16 mouse cellular contexts compared by ENCODE assay signal in the genomic region with DNA sequence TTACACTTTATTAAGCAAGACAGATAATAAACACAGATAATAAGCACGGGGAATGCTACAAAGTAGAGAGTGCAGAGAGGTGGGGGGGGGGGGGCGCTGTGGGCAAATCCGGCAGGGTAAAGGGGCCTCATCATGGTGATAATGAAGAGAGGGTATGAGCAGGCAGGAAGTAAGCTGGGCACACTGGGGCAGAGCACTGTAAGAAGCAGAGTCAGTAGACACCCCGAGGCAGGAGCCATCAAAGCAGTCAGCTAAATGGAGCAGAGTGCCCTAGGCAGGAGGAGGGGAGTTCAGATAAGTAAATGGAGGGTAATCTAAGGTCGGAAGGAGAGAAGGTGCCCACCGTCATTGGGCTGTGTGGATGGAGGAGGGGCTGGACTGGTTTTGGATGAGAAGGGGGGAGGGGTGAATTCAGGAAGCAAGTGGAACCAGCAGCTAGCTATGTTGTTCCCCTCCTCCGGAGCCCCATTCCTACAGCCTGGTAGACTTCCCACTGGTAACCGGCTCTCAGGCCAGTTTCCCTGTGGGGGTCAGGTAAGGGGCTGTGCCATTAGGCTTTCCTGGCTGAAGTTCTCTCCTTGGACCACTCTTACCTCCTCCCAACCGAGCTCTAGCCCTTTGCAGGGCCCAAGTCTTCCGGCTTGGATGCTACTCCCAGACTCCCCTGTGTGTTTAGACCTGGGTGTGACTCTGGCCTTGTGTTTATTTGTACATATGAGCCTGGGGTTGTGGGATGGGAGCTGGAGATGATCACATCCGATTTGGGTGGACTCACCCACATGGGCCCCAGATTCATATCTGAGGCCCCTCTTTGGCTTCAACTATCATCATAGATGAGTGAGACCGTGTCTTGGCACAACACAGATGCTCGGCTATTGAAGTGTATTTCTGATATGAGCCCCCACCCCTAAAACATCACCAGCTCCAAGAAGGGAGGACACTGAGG. TPM values are rescaled to one million over a fixed set of nuclear protein-coding genes. Genes with fewer than 3 reads are reported as not detected.
DNase-seq lines count a peak whose midpoint lies in the region; ATAC-seq and TF ChIP-seq lines count a peak whose summit lies in the region.
"Had no signal": no experiment of that assay in that cellular context is flagged by ENCODE, and none has a peak within 500 bp of the region (broad histone marks: within the 10 kb centered on the region; RNA-seq: fewer than 3 reads in every experiment).

No protein-coding gene starts in this region.

- intact Hi-C loops in heart, adult 2 months (cut with DNase I), result no loop called here

- 0 out of 2 replicates have a peak overlapping the region, but pooled peaks have one; percentile 25 for H3K4me2 ChIP-seq in heart, embryonic 14.5 days (ENCODE audit: low read length)
- H3K4me2 ChIP-seq in midbrain, embryonic 14.5 days (ENCODE audit: low read length), result no peak overlapping the region
- H3K4me2 ChIP-seq in midbrain, embryonic 16.5 days (ENCODE audit: low read length), result no peak overlapping the region

- no peaks in the 10 kb centered on the region for H3K36me3 ChIP-seq in heart, embryonic 14.5 days (ENCODE audit: control insufficient read depth, insufficient read depth, low read length)
- H3K36me3 ChIP-seq in heart, adult 2 months (ENCODE audit: control insufficient read depth, insufficient read depth, low read length), result no peaks in the 10 kb centered on the region
- H3K36me3 ChIP-seq in midbrain, embryonic 14.5 days (ENCODE audit: control insufficient read depth, insufficient read depth, low read length), result no peaks in the 10 kb centered on the region
- H3K36me3 ChIP-seq in midbrain, embryonic 16.5 days (ENCODE audit: control insufficient read depth, insufficient read depth, low read length), result no peaks in the 10 kb centered on the region

- H3K79me2 ChIP-seq in heart, adult 2 months (replicated peaks; ENCODE audit: control insufficient read depth, insufficient read depth, low read length), result no peaks in the 10 kb centered on the region

- H3K27ac ChIP-seq in heart, embryonic 14.5 days (replicated peaks in 1 of 2; ENCODE audit: control insufficient read depth in 1 of 2, insufficient read depth in 1 of 2, low read depth in 2 of 2, low read length in 2 of 2), result no peak overlapping the region
- no peak overlapping the region for H3K27ac ChIP-seq in heart, adult 2 months
- no peak overlapping the region for H3K27ac ChIP-seq in midbrain, embryonic 14.5 days (replicated peaks; ENCODE audit: low read depth, low read length)
- H3K27ac ChIP-seq in midbrain, embryonic 16.5 days (ENCODE audit: low read length), result no peak overlapping the region
- H3K27ac ChIP-seq: macrophage had no signal

- TF ChIP-seq POLR2A in heart, adult 2 months (IDR thresholded peaks at IDR 0.05; ENCODE audit: insufficient read depth, low read depth, low read length), result no peak

- H3K9me3 ChIP-seq in heart, embryonic 14.5 days (ENCODE audit: control insufficient read depth, low read length), result no peaks in the 10 kb centered on the region
- H3K9me3 ChIP-seq in midbrain, embryonic 14.5 days (ENCODE audit: control insufficient read depth, low read length), result no peaks in the 10 kb centered on the region
- no peaks in the 10 kb centered on the region for H3K9me3 ChIP-seq in midbrain, embryonic 16.5 days (replicated peaks; ENCODE audit: control insufficient read depth, low read length, poor library complexity, severe bottlenecking)

- H3K4me1 ChIP-seq in heart, embryonic 14.5 days (ENCODE audit: control insufficient read depth in 2 of 2, insufficient read depth in 2 of 2, low read length in 2 of 2), result peaks cover 22 to 43% of the 10 kb centered on the region in 2 experiments
- H3K4me1 ChIP-seq in heart, adult 2 months (ENCODE audit: control insufficient read depth, insufficient read depth, low read length), result no peaks in the 10 kb centered on the region
- peaks cover 17% of the 10 kb centered on the region for H3K4me1 ChIP-seq in midbrain, embryonic 14.5 days (ENCODE audit: control insufficient read depth, insufficient read depth, low read length)
- peaks cover 14% of the 10 kb centered on the region; the same call in 1 of the 2 replicates for H3K4me1 ChIP-seq in midbrain, embryonic 16.5 days (ENCODE audit: control insufficient read depth, insufficient read depth, low read length)

- TF ChIP-seq EP300 in heart, adult 2 months (IDR thresholded peaks at IDR 0.05; ENCODE audit: insufficient read depth, low read depth, low read length), result no peak

- ATAC-seq in heart, embryonic 14.5 days (ENCODE audit: insufficient number of reproducible peaks, insufficient read depth, low FRiP score, low read depth), result no peak
- no peak; the same call in 1 of the 2 replicates for ATAC-seq in midbrain, embryonic 14.5 days (ENCODE audit: low FRiP score, low TSS enrichment)
- ATAC-seq in midbrain, embryonic 16.5 days, result no peak
- ATAC-seq in inflammation-experienced regulatory T-cells, adult 6 months, result peak; percentile 77

- no peak for DNase-seq in heart, adult 2 months
- peak; percentile 50 for DNase-seq in midbrain, embryonic 14.5 days
- DNase-seq in gastrocnemius, postnatal 25 days, result no peak
- no peak for DNase-seq in ovary, postnatal 36 days (ENCODE audit: low spot score)
- DNase-seq in adrenal gland, adult 8-10 months, result no peak
- DNase-seq: cerebellum, postnatal 25 days; kidney, adult 9 months; layer of hippocampus, adult 9-11 months; left cerebral cortex, postnatal 4 days had no signal

- WGBS in heart, embryonic 14.5 days, result 22% methylated on average over 13 of the region's 13 CpGs
- 37% methylated on average over 13 of the region's 13 CpGs for WGBS in heart, adult 2 months
- WGBS in midbrain, embryonic 14.5 days, result 35% methylated on average over 12 of the region's 13 CpGs
- WGBS in midbrain, embryonic 16.5 days, result 35% methylated on average over 12 of the region's 13 CpGs

- no peak overlapping the region for H3K4me3 ChIP-seq in heart, embryonic 14.5 days (ENCODE audit: control insufficient read depth in 1 of 2, insufficient read depth in 1 of 2, low read depth in 1 of 2, low read length in 2 of 2)
- H3K4me3 ChIP-seq in heart, adult 2 months, result no peak overlapping the region
- no peak overlapping the region for H3K4me3 ChIP-seq in midbrain, embryonic 14.5 days (replicated peaks; ENCODE audit: low read depth, low read length)
- no peak overlapping the region for H3K4me3 ChIP-seq in midbrain, embryonic 16.5 days (ENCODE audit: low read depth, low read length)

- peaks cover 41% of the 10 kb centered on the region for H3K27me3 ChIP-seq in heart, embryonic 14.5 days (ENCODE audit: control insufficient read depth, insufficient read depth, low read length)
- H3K27me3 ChIP-seq in heart, adult 2 months (ENCODE audit: control insufficient read depth, insufficient read depth, low read length), result peaks cover 12% of the 10 kb centered on the region
- peaks cover 54% of the 10 kb centered on the region for H3K27me3 ChIP-seq in midbrain, embryonic 14.5 days (ENCODE audit: control insufficient read depth, insufficient read depth, low read length)
- H3K27me3 ChIP-seq in midbrain, embryonic 16.5 days (ENCODE audit: control insufficient read depth, insufficient read depth, low read depth, low read length), result peaks cover 26% of the 10 kb centered on the region

- TF ChIP-seq CTCF in heart, adult 2 months (IDR thresholded peaks at IDR 0.05), result no peak

- H3K9ac ChIP-seq in heart, embryonic 14.5 days (ENCODE audit: low read length), result no peak overlapping the region
- no peak overlapping the region for H3K9ac ChIP-seq in heart, adult 2 months (ENCODE audit: low read depth, low read length)
- H3K9ac ChIP-seq in midbrain, embryonic 14.5 days (replicated peaks; ENCODE audit: low read length), result no peak overlapping the region
- no peak overlapping the region for H3K9ac ChIP-seq in midbrain, embryonic 16.5 days (ENCODE audit: low read depth, low read length)

RNA-seq across cellular contexts. Expression of a gene that starts 1.9 kb away (rescaled TPM):
- polyA plus RNA-seq in heart, embryonic 14.5 days (2014; fragmentation: Nextera tagmentation; extraction: Ambion mirVana), result 0.85 and 1.3 TPM in 2 replicates
- under 1 TPM; 0.76 to 0.77 TPM for total RNA-seq in heart, adult 2 months (2021)
- polyA plus RNA-seq in heart, adult 2 months (2012; rRNA removed), result 0.51 and 0.94 TPM in 2 replicates
- 0.65 and 0.93 TPM in 2 replicates for polyA plus RNA-seq in midbrain, embryonic 14.5 days (2014; fragmentation: Nextera tagmentation; extraction: Ambion mirVana)
- 0.83 and 0.89 TPM in 2 replicates for polyA plus RNA-seq in midbrain, embryonic 16.5 days (2015; fragmentation: Nextera tagmentation; extraction: Ambion mirVana)
- under 1 TPM; 0.25 to 0.56 (median 0.55) TPM for polyA plus RNA-seq in inflammation-experienced regulatory T-cells, adult 6 months (2017; shearing (Covaris generic))
- under 1 TPM; 0.31 to 0.46 TPM for total RNA-seq in gastrocnemius, postnatal 25 days (2021)
- 10 to 100 TPM; 21.8 to 30.9 (median 26.2) TPM for total RNA-seq in adrenal gland, adult 8-10 months (2022)
- total RNA-seq: CH12.LX; hematopoietic stem cell, adult 5-6 weeks; neutrophil, adult 5-6 weeks had no signal
- polyA plus RNA-seq: macrophage had no signal
